ENCODE assay signal across 9 mouse cellular contexts in genomic region chr2:4516819-4517552, GRCm38 (mm10).
DNase-seq lines count a peak whose midpoint lies in the region; ATAC-seq and TF ChIP-seq lines count a peak whose summit lies in the region.
"Had no signal": no experiment of that assay in that cellular context is flagged by ENCODE, and none has a peak within 500 bp of the region (broad histone marks: within the 10 kb centered on the region; RNA-seq: fewer than 3 reads in every experiment).

No protein-coding gene starts in this region.

- H3K9me3 ChIP-seq in heart, embryonic 14.5 days (ENCODE audit: control insufficient read depth, low read length), result no peaks in the 10 kb centered on the region
- no peaks in the 10 kb centered on the region for H3K9me3 ChIP-seq in limb, embryonic 14.5 days (ENCODE audit: control insufficient read depth, low read length)

- no peak for TF ChIP-seq CTCF in layer of hippocampus, adult 2 months (conservative IDR thresholded peaks at IDR 0.05)

- 0 out of 2 replicates have a peak, but pooled peaks cover 3% of the 10 kb centered on the region for H3K36me3 ChIP-seq in heart, embryonic 14.5 days (ENCODE audit: control insufficient read depth, insufficient read depth, low read length)
- peaks cover 27% of the 10 kb centered on the region for H3K36me3 ChIP-seq in limb, embryonic 14.5 days (ENCODE audit: control insufficient read depth, insufficient read depth, low read length)

- H3K27ac ChIP-seq in layer of hippocampus, adult 2 months, result peak overlapping the region; percentile 55; the same call in 1 of the 2 replicates
- H3K27ac ChIP-seq in heart, embryonic 14.5 days (replicated peaks in 1 of 2; ENCODE audit: control insufficient read depth in 1 of 2, insufficient read depth in 1 of 2, low read depth in 2 of 2, low read length in 2 of 2), result peak overlapping the region; percentile 95 to 96
- H3K27ac ChIP-seq in limb, embryonic 14.5 days (replicated peaks; ENCODE audit: low read depth, low read length), result peak overlapping the region; percentile 48; the same call in 1 of the 2 replicates

- 0 out of 2 replicates have a peak overlapping the region, but pooled peaks have one; percentile 6 for H3K4me3 ChIP-seq in layer of hippocampus, adult 2 months
- peak overlapping the region in 1 of 2 experiments; percentile 23; a peak in 2 of 4 replicates for H3K4me3 ChIP-seq in heart, embryonic 14.5 days (ENCODE audit: control insufficient read depth in 1 of 2, insufficient read depth in 1 of 2, low read depth in 1 of 2, low read length in 2 of 2)
- no peak overlapping the region for H3K4me3 ChIP-seq in limb, embryonic 14.5 days (replicated peaks; ENCODE audit: low read length)

- ATAC-seq in heart, embryonic 14.5 days (ENCODE audit: insufficient number of reproducible peaks, insufficient read depth, low FRiP score, low read depth), result no peak
- peak; percentile 17; the same call in 1 of the 2 replicates for ATAC-seq in limb, embryonic 14.5 days (ENCODE audit: low FRiP score, low read depth)
- ATAC-seq in granulocyte monocyte progenitor cell, adult 5-6 weeks (replicated peaks; ENCODE audit: poor library complexity, severe bottlenecking), result no peak
- ATAC-seq: Patski had no signal

- peaks cover 7 to 15% of the 10 kb centered on the region in 2 experiments for H3K4me1 ChIP-seq in heart, embryonic 14.5 days (ENCODE audit: control insufficient read depth in 2 of 2, insufficient read depth in 2 of 2, low read length in 2 of 2)
- H3K4me1 ChIP-seq in limb, embryonic 14.5 days (ENCODE audit: control insufficient read depth, insufficient read depth, low read length), result peaks cover 9% of the 10 kb centered on the region; the same call in 1 of the 2 replicates

- no peak for DNase-seq in layer of hippocampus, adult 2 months (ENCODE audit: low spot score in 2 of 2)
- DNase-seq in layer of hippocampus, adult 11-12 months (ENCODE audit: low spot score), result no peak
- peak; percentile 61 to 63 for DNase-seq in adrenal gland, postnatal 36 days
- DNase-seq in limb, embryonic 14.5 days (ENCODE audit: low spot score), result peak; percentile 85
- DNase-seq in urinary bladder, postnatal 36 days (ENCODE audit: low spot score in 2 of 2), result no peak
- DNase-seq in c-Kit-positive CD71-positive TER-119-positive erythroid progenitor cells, embryonic 14.5 days (ENCODE audit: low spot score), result no peak

- H3K9ac ChIP-seq in heart, embryonic 14.5 days (ENCODE audit: low read length), result peak overlapping the region; percentile 47
- no peak overlapping the region for H3K9ac ChIP-seq in limb, embryonic 14.5 days (ENCODE audit: low read depth, low read length, severe bottlenecking)

- no peaks in the 10 kb centered on the region for H3K27me3 ChIP-seq in heart, embryonic 14.5 days (ENCODE audit: control insufficient read depth, insufficient read depth, low read length)
- H3K27me3 ChIP-seq in limb, embryonic 14.5 days (ENCODE audit: control insufficient read depth, insufficient read depth, low read length), result no peaks in the 10 kb centered on the region
- H3K27me3 ChIP-seq: Patski had no signal

- WGBS in heart, embryonic 14.5 days, result 13% methylated on average over 7 of the region's 7 CpGs
- 44% methylated on average over 7 of the region's 7 CpGs for WGBS in limb, embryonic 14.5 days

- H3K4me2 ChIP-seq in heart, embryonic 14.5 days (ENCODE audit: low read length), result peak overlapping the region; percentile 53
- H3K4me2 ChIP-seq in limb, embryonic 14.5 days (replicated peaks; ENCODE audit: low read depth, low read length, severe bottlenecking), result no peak overlapping the region

- TF ChIP-seq POLR2A in limb, embryonic 14.5 days (IDR thresholded peaks at IDR 0.05; ENCODE audit: borderline replicate concordance, extremely low read depth, insufficient read depth, insufficient read length), result no peak

Comparison
In these comparisons a context has a peak if more than half of its experiments do, and no peak if none do; other contexts are left out.
1. DNase-seq: peak in adrenal gland, postnatal 36 days (2 of 2) and limb, embryonic 14.5 days (single experiment); none in layer of hippocampus, adult 2 months (0 of 2), layer of hippocampus, adult 11-12 months (single experiment), urinary bladder, postnatal 36 days (0 of 2) and c-Kit-positive CD71-positive TER-119-positive erythroid progenitor cells, embryonic 14.5 days (single experiment).
2. Peak in every context shown above with its lines, with median percentiles within 50 percentile points of each other: H3K27ac ChIP-seq.